Mouse (Mus musculus): Measurements from ENCODE around the gene Iffo1.

Gene Iffo1

GRCm38 (mm10) chr6:125145001-125145400, at the start of gene Iffo1:
Gene Iffo1, plus strand, starts transcription at chr6:125145241.
- in situ Hi-C loops (cut with MboI, MseI), result no loop called here

GRCm38 (mm10) chr6:125095391-125096278, 49.4 kb upstream of the Iffo1 start, which contains the start of gene Chd4:
Gene Chd4, plus strand, starts transcription at chr6:125095981.
- in situ Hi-C loops (cut with MboI, MseI), result no loop called here

- in situ Hi-C loops (cut with MboI, MseI), result no loop called here
These were observed 48.8 kb upstream of the Iffo1 start for GRCm38 (mm10) chr6:125096279-125096596.

- in situ Hi-C loops (cut with MboI, MseI), result no loop called here
These were observed 48.3 kb upstream of the Iffo1 start for GRCm38 (mm10) chr6:125096597-125097345.

GRCm38 (mm10) chr6:125097346-125097689, 47.7 kb upstream of the Iffo1 start:
- in situ Hi-C loops (cut with MboI, MseI), result no loop called here

GRCm38 (mm10) chr6:125097951-125098350, 47.1 kb upstream of the Iffo1 start:
- in situ Hi-C loops (cut with MboI, MseI), result no loop called here

- in situ Hi-C loops (cut with MboI, MseI), result no loop called here
These were observed 46.5 kb upstream of the Iffo1 start for GRCm38 (mm10) chr6:125098513-125098912.

- in situ Hi-C loops (cut with MboI, MseI), result no loop called here
These were observed 45.5 kb upstream of the Iffo1 start for GRCm38 (mm10) chr6:125099421-125099971.

GRCm38 (mm10) chr6:125101444-125101843, 43.6 kb upstream of the Iffo1 start:
- in situ Hi-C loops (cut with MboI, MseI), result loop anchor here (5.0 kb wide), 1 partner anchor 36 kb away; no protein-coding TSS in a partner anchor

- in situ Hi-C loops (cut with MboI, MseI), result loop anchor here (5.0 kb wide), 1 partner anchor 33 kb away; no protein-coding TSS in a partner anchor
These were observed 40.8 kb upstream of the Iffo1 start for GRCm38 (mm10) chr6:125104223-125104622.

- in situ Hi-C loops (cut with MboI, MseI), result no loop called here
These were observed 37.3 kb upstream of the Iffo1 start for GRCm38 (mm10) chr6:125107705-125108104.

GRCm38 (mm10) chr6:125109371-125109770, 35.7 kb upstream of the Iffo1 start:
- in situ Hi-C loops (cut with MboI, MseI), result no loop called here

- in situ Hi-C loops (cut with MboI, MseI), result no loop called here
These were observed 34.1 kb upstream of the Iffo1 start for GRCm38 (mm10) chr6:125110927-125111326.

GRCm38 (mm10) chr6:125112553-125112952, 32.5 kb upstream of the Iffo1 start:
- in situ Hi-C loops (cut with MboI, MseI), result no loop called here

GRCm38 (mm10) chr6:125119387-125119786, 25.7 kb upstream of the Iffo1 start:
- in situ Hi-C loops (cut with MboI, MseI), result no loop called here

- in situ Hi-C loops (cut with MboI, MseI), result no loop called here
These were observed 16.3 kb upstream of the Iffo1 start for GRCm38 (mm10) chr6:125128724-125129123.

- in situ Hi-C loops (cut with MboI, MseI), result loop anchor here (5.0 kb wide), 1 partner anchor 102 kb away; the partner anchor contains the start of gene Tapbpl
These were observed 15.2 kb upstream of the Iffo1 start for GRCm38 (mm10) chr6:125129710-125130402.

- in situ Hi-C loops (cut with MboI, MseI), result loop anchor here (5.0 kb wide), 1 partner anchor 101 kb away; the partner anchor contains the start of gene Tapbpl
These were observed 13.5 kb upstream of the Iffo1 start, which contains the start of gene Nop2 for GRCm38 (mm10) chr6:125131302-125132156. Gene Nop2, plus strand, starts transcription at chr6:125131909.

- in situ Hi-C loops (cut with MboI, MseI), result loop anchor here (5.0 kb wide), 1 partner anchor 100 kb away; the partner anchor contains the start of gene Tapbpl
These were observed 12.6 kb upstream of the Iffo1 start for GRCm38 (mm10) chr6:125132470-125132869.

GRCm38 (mm10) chr6:125137002-125137671, 7.9 kb upstream of the Iffo1 start:
- in situ Hi-C loops (cut with MboI, MseI), result loop anchor here (5.0 kb wide), 1 partner anchor 35 kb away; no protein-coding TSS in a partner anchor

Data from T-helper 2 cell (primary cell).